Mouse (Mus musculus) heart, embryonic 14.5 days (tissue): ENCODE measurements around the gene Gm36245. TPM values are rescaled to one million over a fixed set of nuclear protein-coding genes. Genes with fewer than 3 reads are reported as not detected.
A peak's percentile ranks its signal among the peaks of the same experiment; 100 is the strongest.

Source experiments
- ATAC-seq: fragments of 200-750 bp; cut with Nextera tagmentation; 2 replicates; pipeline ENCODE4 v1.8.0; 2017; ENCODE audit warnings: low read depth, moderate TSS enrichment; ENCODE audit not compliant: insufficient number of reproducible peaks, insufficient read depth, low FRiP score
- H3K27ac ChIP-seq, 2 experiments: fragments of 200-500 bp in 1 of 2; fragments of 300-500 bp in 1 of 2; sonication (generic) in 1 of 2; replicated peaks in 1 of 2; 2 replicates each; pipeline ENCODE4 v1.5.1; 2012 to 2014; ENCODE audit warnings: low read depth in 2 of 2, low read length in 2 of 2, control low read depth in 1 of 2, mild to moderate bottlenecking in 1 of 2, mixed read lengths in 1 of 2; ENCODE audit not compliant: control insufficient read depth in 1 of 2, insufficient read depth in 1 of 2
- H3K27me3 ChIP-seq: fragments of 300-500 bp; sonication (generic); 2 replicates; pipeline ENCODE4 v1.6.1; 2014; ENCODE audit warnings: mild to moderate bottlenecking, low read length, control low read depth; ENCODE audit not compliant: control insufficient read depth, insufficient read depth
- H3K36me3 ChIP-seq: fragments of 300-500 bp; sonication (generic); 2 replicates; pipeline ENCODE4 v1.6.1; 2014; ENCODE audit warnings: mild to moderate bottlenecking, control low read depth, low read length, mixed read lengths; ENCODE audit not compliant: control insufficient read depth, insufficient read depth
- H3K4me1 ChIP-seq, 2 experiments: fragments of 200-500 bp in 1 of 2; fragments of 300-500 bp in 1 of 2; sonication (generic) in 1 of 2; 2 replicates each; pipeline ENCODE4 v1.6.1; 2012 to 2014; ENCODE audit warnings: low read length in 2 of 2, control low read depth in 1 of 2, mixed read lengths in 1 of 2; ENCODE audit not compliant: control insufficient read depth in 2 of 2, insufficient read depth in 2 of 2
- H3K4me2 ChIP-seq: fragments of 300-500 bp; sonication (generic); 2 replicates; pipeline ENCODE4 v1.6.1; 2014; ENCODE audit warnings: mild to moderate bottlenecking, low read length
- H3K4me3 ChIP-seq, 2 experiments: fragments of 200-500 bp in 1 of 2; fragments of 300-500 bp in 1 of 2; sonication (generic) in 1 of 2; 2 replicates each; pipeline ENCODE4 v1.5.1; 2012 to 2014; ENCODE audit warnings: low read length in 2 of 2, mild to moderate bottlenecking in 2 of 2, control low read depth in 1 of 2, low read depth in 1 of 2, moderate library complexity in 1 of 2; ENCODE audit not compliant: control insufficient read depth in 1 of 2, insufficient read depth in 1 of 2
- H3K9ac ChIP-seq: fragments of 300-500 bp; sonication (generic); 2 replicates; pipeline ENCODE4 v1.6.1; 2014; ENCODE audit warnings: mild to moderate bottlenecking, low read length
- H3K9me3 ChIP-seq: fragments of 300-500 bp; sonication (generic); 2 replicates; pipeline ENCODE4 v1.6.1; 2016; ENCODE audit warnings: low read length, control low read depth; ENCODE audit not compliant: control insufficient read depth
- WGBS: fragments of 180-500 bp; shearing (Covaris S2); extraction: QIAGEN DNeasy Blood & Tissue Kit; methylation state at CpG from one replicate; pipeline ENCODE4 v1.1.7; 2014; 5-methylcytosine and 5-hydroxymethylcytosine counted together
- polyA plus RNA-seq: library from polyadenylated mRNA; unstranded; fragments of >200 nt; fragmentation: Nextera tagmentation; extraction: Ambion mirVana; gene quantifications from 2 replicates; pipeline ENCODE4 v1.2.1, GENCODE M21; 2014

Gm36245 gene
- polyA plus RNA-seq: not detected in 2 replicates

- ATAC-seq: no peak
- WGBS: 85% methylated on average over 1 of the region's 1 CpGs
- Histone ChIP-seq H3K9ac (no peak within 1 kb of the TSS), H3K27ac (no peak within 1 kb of the TSS), H3K27me3 (no peaks in the 10 kb centered on the region), H3K36me3 (no peaks in the 10 kb centered on the region), H3K9me3 (no peaks in the 10 kb centered on the region), H3K4me3 (no peak within 1 kb of the TSS), H3K4me2 (no peak within 1 kb of the TSS), H3K4me1 (no peaks in the 10 kb centered on the region)
Observed at GRCm38 (mm10) chr15:77598958-77599357, at the start of gene Gm36245. Gene Gm36245 (plus strand): TSS chr15:77599258.

GRCm38 (mm10) chr15:77561792-77562191, 37.3 kb upstream of the Gm36245 start, which contains the start of gene 1700025B11Rik:
Gene 1700025B11Rik (minus strand): TSS chr15:77561892.
- no peak within 1 kb of the TSS for H3K4me2 ChIP-seq
- no peak within 1 kb of the TSS for H3K9ac ChIP-seq
- no peak for ATAC-seq
- no peaks in the 10 kb centered on the region for H3K4me1 ChIP-seq
- no peaks in the 10 kb centered on the region for H3K9me3 ChIP-seq
- H3K36me3 ChIP-seq: no peaks in the 10 kb centered on the region
- no peak within 1 kb of the TSS for H3K4me3 ChIP-seq
- no peak within 1 kb of the TSS for H3K27ac ChIP-seq
- no peaks in the 10 kb centered on the region for H3K27me3 ChIP-seq

- H3K27me3 ChIP-seq: no peaks in the 10 kb centered on the region
- H3K9ac ChIP-seq: no peak overlapping the region
- no peak overlapping the region for H3K4me2 ChIP-seq
- ATAC-seq: no peak
- no peaks in the 10 kb centered on the region for H3K36me3 ChIP-seq
- H3K4me1 ChIP-seq: no peaks in the 10 kb centered on the region
- no peak overlapping the region for H3K27ac ChIP-seq
- no peaks in the 10 kb centered on the region for H3K9me3 ChIP-seq
- no peak overlapping the region for H3K4me3 ChIP-seq
Observed at GRCm38 (mm10) chr15:77563219-77563618, 35.8 kb upstream of the Gm36245 start.

- Histone ChIP-seq H3K27me3 (no peaks in the 10 kb centered on the region), H3K4me1 (peaks cover 2 to 4% of the 10 kb centered on the region in 2 experiments; a peak in 1 of 4 replicates), H3K27ac (no peak overlapping the region), H3K9ac (no peak overlapping the region), H3K4me2 (no peak overlapping the region), H3K9me3 (0 out of 2 replicates have a peak, but pooled peaks cover 4% of the 10 kb centered on the region), H3K36me3 (no peaks in the 10 kb centered on the region), H3K4me3 (no peak overlapping the region)
- WGBS: 78% methylated on average over 2 of the region's 2 CpGs
- ATAC-seq: no peak
Observed at GRCm38 (mm10) chr15:77578801-77579200, 20.3 kb upstream of the Gm36245 start.

GRCm38 (mm10) chr15:77579311-77579710, 19.7 kb upstream of the Gm36245 start:
- Histone ChIP-seq H3K4me1 (peaks cover 2 to 4% of the 10 kb centered on the region in 2 experiments; a peak in 1 of 4 replicates), H3K4me3 (no peak overlapping the region), H3K4me2 (no peak overlapping the region), H3K9ac (no peak overlapping the region), H3K27ac (no peak overlapping the region), H3K9me3 (0 out of 2 replicates have a peak, but pooled peaks cover 4% of the 10 kb centered on the region), H3K27me3 (no peaks in the 10 kb centered on the region), H3K36me3 (no peaks in the 10 kb centered on the region)
- 78% methylated on average over 4 of the region's 4 CpGs for WGBS
- ATAC-seq: no peak

GRCm38 (mm10) chr15:77581681-77582080, 17.4 kb upstream of the Gm36245 start:
- Histone ChIP-seq H3K9me3 (0 out of 2 replicates have a peak, but pooled peaks cover 4% of the 10 kb centered on the region), H3K36me3 (no peaks in the 10 kb centered on the region), H3K4me2 (no peak overlapping the region), H3K27me3 (no peaks in the 10 kb centered on the region), H3K4me3 (no peak overlapping the region), H3K9ac (no peak overlapping the region), H3K4me1 (peaks cover 2 to 4% of the 10 kb centered on the region in 2 experiments; a peak in 1 of 4 replicates), H3K27ac (peak overlapping the region; percentile 27 to 51; a peak in 1 of 4 replicates)
- ATAC-seq: peak; percentile 81
- 42% methylated on average over 1 of the region's 1 CpGs for WGBS

GRCm38 (mm10) chr15:77587026-77587425, 12.0 kb upstream of the Gm36245 start:
- Histone ChIP-seq H3K27ac (no peak overlapping the region), H3K4me2 (no peak overlapping the region), H3K9ac (no peak overlapping the region), H3K27me3 (no peaks in the 10 kb centered on the region), H3K36me3 (no peaks in the 10 kb centered on the region), H3K4me3 (no peak overlapping the region), H3K9me3 (0 out of 2 replicates have a peak, but pooled peaks cover 4% of the 10 kb centered on the region), H3K4me1 (no peaks in the 10 kb centered on the region)
- no peak for ATAC-seq

- no peaks in the 10 kb centered on the region for H3K9me3 ChIP-seq
- H3K9ac ChIP-seq: no peak overlapping the region
- H3K4me1 ChIP-seq: peaks cover 3 to 4% of the 10 kb centered on the region in 2 experiments; a peak in 1 of 4 replicates
- no peak overlapping the region for H3K4me2 ChIP-seq
- no peaks in the 10 kb centered on the region for H3K27me3 ChIP-seq
- no peak for ATAC-seq
- H3K27ac ChIP-seq: no peak overlapping the region
- H3K4me3 ChIP-seq: no peak overlapping the region
- no peaks in the 10 kb centered on the region for H3K36me3 ChIP-seq
Observed at GRCm38 (mm10) chr15:77588981-77589380, 10.1 kb upstream of the Gm36245 start.
